Mouse (Mus musculus) embryonic facial prominence, embryonic 12.5 days (tissue): ENCODE results near the gene Defb48. TPM values are rescaled to one million over a fixed set of nuclear protein-coding genes. Genes with fewer than 3 reads are reported as not detected.

Source experiments
- polyA plus RNA-seq: library from polyadenylated mRNA; unstranded; fragments of >200 nt; fragmentation: Nextera tagmentation; extraction: Ambion mirVana; gene quantifications from 2 replicates; pipeline ENCODE4 v1.2.1, GENCODE M21; 2016

Defb48 gene
- polyA plus RNA-seq, 1 experiment from 2014 or later = not detected

Other genes starting within 250 kb of the Defb48 start
- 28.7 and 35.3 TPM in 2 replicates for gene Ints6, start 223.3 kb downstream of the Defb48 start, polyA plus RNA-seq
- gene Wdfy2, start 146.8 kb downstream of the Defb48 start, polyA plus RNA-seq = 11.1 and 11.7 TPM in 2 replicates
- gene Defb47, start 13.6 kb upstream of the Defb48 start, polyA plus RNA-seq = not detected in 2 replicates
- gene Defb43, start 27.3 kb upstream of the Defb48 start, polyA plus RNA-seq = not detected in 2 replicates
- not detected in 2 replicates for gene Defb42, start 62.5 kb upstream of the Defb48 start, polyA plus RNA-seq
- not detected in 2 replicates for gene Defb30, start 65.5 kb upstream of the Defb48 start, polyA plus RNA-seq